Mouse (Mus musculus): ENCODE results near the gene Lin9. TPM values are rescaled to one million over a fixed set of nuclear protein-coding genes. Genes with fewer than 3 reads are reported as not detected.

Lin9 gene
- polyA plus RNA-seq, 1 experiment from 2014 or later = 13.7 TPM

DNA sequence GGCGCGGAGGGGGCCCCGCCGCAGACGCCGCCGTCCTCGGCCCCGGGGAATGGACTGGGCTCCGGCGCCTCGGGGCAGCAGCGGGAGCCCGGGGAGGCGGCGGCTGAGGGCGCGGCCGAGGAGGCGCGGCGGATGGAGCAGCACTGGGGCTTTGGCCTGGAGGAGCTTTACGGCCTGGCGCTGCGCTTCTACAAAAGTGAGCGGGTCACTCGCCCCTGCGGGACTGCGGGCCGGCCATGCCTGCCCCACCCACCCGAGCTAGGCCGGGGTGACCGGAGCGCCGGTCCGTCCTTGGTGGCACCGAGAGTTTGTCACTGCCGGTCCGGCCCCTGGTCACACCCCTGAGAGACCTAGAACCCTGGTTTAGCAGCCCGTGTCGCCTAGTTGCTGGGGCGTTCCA is 85.2 kb downstream of the Lin9 start:
- TF ChIP-seq CTCF (IDR thresholded peaks at IDR 0.05) = no peak
- POLR2A ChIA-PET = interaction anchor here (0.5 to 1.4 kb wide), 3 partner anchors 9 to 124 kb away, joined by 3 to 5 read pairs (median 4); no protein-coding TSS in a partner anchor
- CTCF ChIA-PET = interaction anchor here (0.9 to 1.7 kb wide), 2 partner anchors 19 to 36 kb away, joined by 3 to 4 read pairs; no protein-coding TSS in a partner anchor
- no peaks in the 10 kb centered on the region for H3K27me3 ChIP-seq
- DNase-seq (ENCODE audit: low read depth, low spot score) = no peak
- ATAC-seq = peak; percentile 48
- in situ Hi-C loops (cut with MboI; ENCODE audit: low pct_unique_long_range_greater_than_20kb) = loop anchor here (5.0 kb wide), 1 partner anchor 81 kb away; no protein-coding TSS in a partner anchor

DNA sequence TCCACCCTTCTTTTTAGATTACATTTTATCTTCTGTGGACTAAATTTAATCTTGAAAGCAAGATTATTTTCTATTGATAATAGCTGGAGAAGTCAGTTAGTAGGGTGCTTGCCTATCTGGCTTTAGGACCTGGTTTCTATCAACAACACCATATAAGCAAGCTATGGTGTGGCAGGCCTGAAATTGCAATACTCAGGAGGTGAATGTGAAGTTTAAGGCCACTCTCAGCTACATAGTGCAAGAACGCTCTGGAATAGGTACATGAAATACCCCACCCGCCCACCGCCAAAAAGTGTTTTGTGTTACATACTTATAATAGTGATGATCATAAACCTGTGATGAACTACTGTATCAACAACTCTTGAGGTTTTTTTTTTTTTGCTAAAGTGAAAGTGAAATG is 88.3 kb downstream of the Lin9 start:
- no peak for TF ChIP-seq CTCF (IDR thresholded peaks at IDR 0.05)
- POLR2A ChIA-PET = no interaction called here

More for the DNA sequence above, 88.3 kb downstream of the Lin9 start:
- in situ Hi-C loops (cut with MboI; ENCODE audit: low pct_unique_long_range_greater_than_20kb) = loop anchor here (5.0 kb wide), 1 partner anchor 78 kb away; no protein-coding TSS in a partner anchor
- CTCF ChIA-PET = no interaction called here
- no peak for DNase-seq (ENCODE audit: low read depth, low spot score)
- no peak for ATAC-seq
- H3K27me3 ChIP-seq = no peaks in the 10 kb centered on the region

Other genes with a start within 250 kb of the Lin9 start
- gene Stum, start 157.6 kb upstream of the Lin9 start, polyA plus RNA-seq (2021) = not detected
- 99.1 TPM for gene Parp1, start 72.2 kb upstream of the Lin9 start, polyA plus RNA-seq (2021)
- gene Mixl1, start 55.9 kb downstream of the Lin9 start, polyA plus RNA-seq (2021) = not detected
- 53.4 TPM for gene Acbd3, start 84.9 kb downstream of the Lin9 start, polyA plus RNA-seq (2021)
- gene H3f3a, start 172.8 kb downstream of the Lin9 start, polyA plus RNA-seq (2021) = 683 TPM
- gene Sde2, start 210.0 kb downstream of the Lin9 start, polyA plus RNA-seq (2021) = 29.0 TPM

All from Patski (cell line).